Mouse (Mus musculus): ENCODE measurements around the gene Atf6. TPM values are rescaled to one million over a fixed set of nuclear protein-coding genes. Genes with fewer than 3 reads are reported as not detected.

The Atf6 gene
- polyA plus RNA-seq, 1 experiment from 2014 or later: 7.5 TPM

GRCm38 (mm10) chr1:170689773-170690172 is 177.8 kb downstream of the Atf6 start:
- 94% methylated on average over 8 of the region's 8 CpGs for WGBS
- H3K36me3 ChIP-seq: no peaks in the 10 kb centered on the region
- peaks cover under 1% of the 10 kb centered on the region; the same call in 1 of the 2 replicates for H3K4me1 ChIP-seq
- no peak for DNase-seq (ENCODE audit: low spot score)
- no peak overlapping the region for H3K4me3 ChIP-seq
- no peak overlapping the region for H3K27ac ChIP-seq (replicated peaks)
- H3K27me3 ChIP-seq (ENCODE audit: low read depth, poor library complexity, severe bottlenecking): no peaks in the 10 kb centered on the region
- no peaks in the 10 kb centered on the region for H3K9me3 ChIP-seq (replicated peaks)

GRCm38 (mm10) chr1:170683863-170684262 is 183.7 kb downstream of the Atf6 start:
- Histone ChIP-seq H3K4me1 (0 out of 2 replicates have a peak, but pooled peaks cover 1% of the 10 kb centered on the region), H3K27me3 (ENCODE audit: low read depth, poor library complexity, severe bottlenecking) (no peaks in the 10 kb centered on the region), H3K36me3 (peaks cover 13% of the 10 kb centered on the region), H3K4me3 (no peak overlapping the region), H3K9me3 (replicated peaks) (no peaks in the 10 kb centered on the region), H3K27ac (replicated peaks) (no peak overlapping the region)
- DNase-seq (ENCODE audit: low spot score): no peak
- WGBS: 84% methylated on average over 6 of the region's 6 CpGs

DNA sequence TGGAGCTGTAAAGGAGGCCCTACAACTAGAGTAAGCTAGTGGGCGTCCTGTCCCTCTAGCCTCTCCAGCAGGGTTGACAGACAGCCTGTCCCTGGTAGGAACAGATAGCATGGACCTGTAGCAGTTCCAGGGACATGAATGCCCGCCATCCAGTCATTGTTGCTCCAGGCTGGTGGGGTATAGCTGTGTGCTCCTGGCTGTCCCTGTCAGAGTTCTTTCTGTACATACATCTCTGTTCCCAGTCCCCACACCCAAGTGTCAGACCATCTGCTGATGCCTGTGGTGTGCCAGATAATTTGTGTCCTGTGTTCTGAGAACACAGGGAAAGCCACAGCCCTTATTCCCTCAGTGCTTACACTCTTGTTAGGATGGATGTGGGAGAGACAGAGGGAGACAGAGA is 187.9 kb downstream of the Atf6 start:
- Histone ChIP-seq H3K9me3 (replicated peaks) (no peaks in the 10 kb centered on the region), H3K27ac (replicated peaks) (no peak overlapping the region), H3K36me3 (peaks cover 17% of the 10 kb centered on the region), H3K4me3 (no peak overlapping the region), H3K4me1 (0 out of 2 replicates have a peak, but pooled peaks cover 3% of the 10 kb centered on the region), H3K27me3 (ENCODE audit: low read depth, poor library complexity, severe bottlenecking) (no peaks in the 10 kb centered on the region)
- no peak for DNase-seq (ENCODE audit: low spot score)
- 84% methylated on average over 2 of the region's 2 CpGs for WGBS

DNA sequence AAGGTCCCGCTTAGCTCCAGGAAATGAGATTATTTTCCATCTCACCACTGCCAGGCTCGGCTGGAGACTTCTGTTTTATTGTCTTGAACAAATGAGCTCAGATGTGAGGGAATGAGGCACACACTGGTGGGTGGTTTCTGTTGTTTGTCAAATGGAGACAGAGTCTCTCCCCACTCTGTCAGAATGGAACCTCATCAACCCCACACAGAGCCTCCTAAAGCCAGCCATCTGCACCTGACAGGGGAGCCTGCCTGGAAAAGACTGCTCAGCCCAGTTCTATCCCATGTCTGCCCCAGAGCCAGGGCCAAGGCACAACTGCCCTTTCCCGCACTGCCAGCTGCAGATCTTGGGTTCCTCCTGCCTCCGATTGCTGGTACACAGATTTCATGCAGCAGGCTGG is 188.7 kb downstream of the Atf6 start:
- 78% methylated on average over 4 of the region's 4 CpGs for WGBS
- Histone ChIP-seq H3K36me3 (peaks cover 17% of the 10 kb centered on the region), H3K27ac (replicated peaks) (no peak overlapping the region), H3K9me3 (replicated peaks) (no peaks in the 10 kb centered on the region), H3K4me1 (0 out of 2 replicates have a peak, but pooled peaks cover 3% of the 10 kb centered on the region), H3K27me3 (ENCODE audit: low read depth, poor library complexity, severe bottlenecking) (no peaks in the 10 kb centered on the region), H3K4me3 (no peak overlapping the region)
- DNase-seq (ENCODE audit: low spot score): no peak

GRCm38 (mm10) chr1:170677681-170678080 is 189.9 kb downstream of the Atf6 start:
- Histone ChIP-seq H3K27me3 (ENCODE audit: low read depth, poor library complexity, severe bottlenecking) (no peaks in the 10 kb centered on the region), H3K4me1 (0 out of 2 replicates have a peak, but pooled peaks cover 3% of the 10 kb centered on the region), H3K27ac (replicated peaks) (no peak overlapping the region), H3K9me3 (replicated peaks) (no peaks in the 10 kb centered on the region), H3K36me3 (peaks cover 17% of the 10 kb centered on the region), H3K4me3 (no peak overlapping the region)
- 93% methylated on average over 4 of the region's 4 CpGs for WGBS
- DNase-seq (ENCODE audit: low spot score): no peak

DNA sequence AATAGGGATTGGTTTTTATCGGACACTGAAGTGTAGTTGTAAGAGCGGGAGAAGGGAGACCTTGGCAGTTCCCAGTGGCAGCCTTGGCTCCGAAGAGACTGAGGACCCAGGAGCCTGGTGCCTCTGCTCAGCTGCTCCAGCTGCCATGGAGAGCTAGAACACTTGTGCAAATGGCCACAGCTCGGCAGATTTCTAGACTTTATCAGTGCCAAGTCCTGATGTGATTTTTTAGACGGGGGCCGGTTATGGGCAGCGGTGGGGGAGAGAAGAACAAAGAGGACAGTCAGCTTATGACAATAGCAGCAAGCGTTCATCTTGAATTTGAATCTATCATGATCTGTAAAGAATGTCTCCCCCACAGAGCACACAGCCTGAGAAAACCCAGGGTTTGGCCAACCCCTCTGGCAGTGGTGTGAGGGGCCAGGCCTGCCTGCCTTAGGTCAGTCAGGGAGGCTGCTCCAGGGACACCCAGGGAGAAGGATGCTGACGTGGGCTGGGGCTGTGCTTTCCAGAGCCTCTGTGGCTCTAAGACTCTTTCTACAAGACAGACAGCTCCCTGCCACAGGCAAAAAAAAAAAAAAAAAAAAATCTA is 193.3 kb downstream of the Atf6 start:
- DNase-seq (ENCODE audit: low spot score): no peak
- no peak overlapping the region for H3K4me3 ChIP-seq
- no peaks in the 10 kb centered on the region for H3K9me3 ChIP-seq (replicated peaks)
- peaks cover 22% of the 10 kb centered on the region for H3K36me3 ChIP-seq
- WGBS: 82% methylated on average over 9 of the region's 9 CpGs
- no peaks in the 10 kb centered on the region for H3K27me3 ChIP-seq (ENCODE audit: low read depth, poor library complexity, severe bottlenecking)
- H3K27ac ChIP-seq (replicated peaks): 0 out of 2 replicates have a peak overlapping the region, but pooled peaks have one; percentile 2
- H3K4me1 ChIP-seq: 0 out of 2 replicates have a peak, but pooled peaks cover 3% of the 10 kb centered on the region

DNA sequence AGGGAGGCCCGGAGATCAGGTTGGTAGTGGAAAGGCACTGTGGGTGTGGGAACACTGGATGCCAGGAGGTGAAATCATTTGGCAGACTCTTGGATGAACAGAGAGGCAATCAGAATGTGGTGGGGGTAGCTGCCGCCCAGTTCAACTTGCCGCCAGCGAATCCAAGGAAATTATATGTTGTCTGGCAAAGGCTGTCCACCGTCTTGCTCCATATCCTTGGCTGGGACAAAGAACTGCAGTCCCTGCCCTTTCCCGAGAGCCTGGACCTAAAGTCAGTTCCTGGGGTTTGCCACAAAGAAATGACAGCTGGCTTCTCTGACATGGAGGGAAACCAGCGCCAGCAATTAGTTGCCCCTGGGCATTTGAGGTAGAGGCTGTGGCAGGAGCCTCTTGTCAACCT is 202.4 kb downstream of the Atf6 start:
- no peak overlapping the region for H3K27ac ChIP-seq (replicated peaks)

GRCm38 (mm10) chr1:170664620-170665185 is 202.9 kb downstream of the Atf6 start:
- no peaks in the 10 kb centered on the region for H3K4me1 ChIP-seq
- H3K4me3 ChIP-seq: no peak overlapping the region
- no peak for DNase-seq (ENCODE audit: low spot score)
- H3K9me3 ChIP-seq (replicated peaks): no peaks in the 10 kb centered on the region
- WGBS: 90% methylated on average over 11 of the region's 11 CpGs
- no peaks in the 10 kb centered on the region for H3K27me3 ChIP-seq (ENCODE audit: low read depth, poor library complexity, severe bottlenecking)
- peaks cover 25% of the 10 kb centered on the region for H3K36me3 ChIP-seq
- no peak overlapping the region for H3K27ac ChIP-seq (replicated peaks)

More for the DNA sequence above, 202.4 kb downstream of the Atf6 start:
- WGBS: 88% methylated on average over 7 of the region's 7 CpGs
- Histone ChIP-seq H3K9me3 (replicated peaks) (no peaks in the 10 kb centered on the region), H3K27me3 (ENCODE audit: low read depth, poor library complexity, severe bottlenecking) (no peaks in the 10 kb centered on the region), H3K4me3 (no peak overlapping the region), H3K36me3 (peaks cover 30% of the 10 kb centered on the region), H3K4me1 (no peaks in the 10 kb centered on the region)
- no peak for DNase-seq (ENCODE audit: low spot score)

DNA sequence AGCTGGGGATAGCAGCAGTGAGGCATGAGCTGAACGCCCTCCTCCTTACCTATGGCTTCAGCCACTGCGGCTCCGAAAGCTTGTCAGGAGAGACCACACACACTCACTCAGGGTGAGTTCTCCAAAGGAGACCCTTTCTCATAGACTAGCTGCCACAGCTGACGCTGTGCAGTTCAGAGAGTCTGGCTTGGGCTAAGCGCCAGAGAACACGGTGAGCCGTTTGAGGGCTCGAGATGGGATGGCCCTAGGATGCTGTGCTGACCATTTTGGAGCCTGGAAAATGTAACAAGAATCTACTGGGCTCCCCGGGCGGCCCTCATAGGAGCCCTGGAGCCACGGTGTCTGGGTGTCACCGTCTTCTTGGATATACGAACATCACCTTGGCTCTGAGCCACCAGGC is 208.3 kb downstream of the Atf6 start:
- 92% methylated on average over 13 of the region's 13 CpGs for WGBS
- no peak for DNase-seq (ENCODE audit: low spot score)
- no peaks in the 10 kb centered on the region for H3K27me3 ChIP-seq (ENCODE audit: low read depth, poor library complexity, severe bottlenecking)
- H3K4me3 ChIP-seq: no peak overlapping the region
- H3K36me3 ChIP-seq: peaks cover 12% of the 10 kb centered on the region
- peaks cover 32% of the 10 kb centered on the region for H3K4me1 ChIP-seq
- H3K27ac ChIP-seq (replicated peaks): no peak overlapping the region
- H3K9me3 ChIP-seq (replicated peaks): no peaks in the 10 kb centered on the region

DNA sequence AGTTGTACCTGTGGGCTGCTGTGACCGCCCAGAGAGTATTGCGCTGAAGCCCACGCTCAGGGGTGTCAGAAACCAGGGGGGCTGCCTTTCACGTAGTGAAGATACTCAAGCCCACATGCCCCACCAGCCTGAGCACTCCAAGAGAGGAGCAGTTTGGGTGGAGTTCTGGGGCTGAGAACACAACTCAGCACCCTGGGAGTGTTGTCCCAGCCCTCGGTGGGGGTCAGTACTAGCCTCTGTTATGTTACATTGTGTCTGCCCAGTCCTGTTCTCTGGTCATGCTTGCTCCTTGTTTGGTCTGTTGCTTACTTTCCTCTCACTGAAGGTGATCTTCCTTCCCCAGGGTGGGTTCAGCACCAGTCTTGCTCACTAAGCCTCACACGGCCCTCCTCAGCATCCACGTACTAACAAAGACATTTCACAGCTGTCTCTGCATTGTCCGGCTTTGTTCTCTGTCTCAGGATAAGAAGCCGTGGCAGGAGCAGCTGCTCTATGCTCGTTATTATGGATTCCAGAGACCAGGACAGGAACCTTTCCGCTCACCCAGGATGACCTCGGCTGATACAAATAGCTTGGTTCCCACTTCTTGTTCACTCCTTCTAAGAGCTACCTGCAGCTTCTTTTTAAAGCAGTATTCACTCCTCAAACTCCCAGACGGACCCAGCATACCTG is 209.8 kb downstream of the Atf6 start:
- Histone ChIP-seq H3K4me3 (no peak overlapping the region), H3K9me3 (replicated peaks) (no peaks in the 10 kb centered on the region), H3K27me3 (ENCODE audit: low read depth, poor library complexity, severe bottlenecking) (no peaks in the 10 kb centered on the region), H3K27ac (replicated peaks) (peak overlapping the region; percentile 81), H3K4me1 (peaks cover 32% of the 10 kb centered on the region), H3K36me3 (peaks cover 5% of the 10 kb centered on the region)
- WGBS: 54% methylated on average over 13 of the region's 13 CpGs
- DNase-seq (ENCODE audit: low spot score): peak; percentile 49

- WGBS: 63% methylated on average over 2 of the region's 2 CpGs
- Histone ChIP-seq H3K36me3 (no peaks in the 10 kb centered on the region), H3K4me3 (no peak overlapping the region), H3K27ac (replicated peaks) (peak overlapping the region; percentile 81), H3K9me3 (replicated peaks) (no peaks in the 10 kb centered on the region), H3K4me1 (peaks cover 33% of the 10 kb centered on the region), H3K27me3 (ENCODE audit: low read depth, poor library complexity, severe bottlenecking) (no peaks in the 10 kb centered on the region)
- no peak for DNase-seq (ENCODE audit: low spot score)
Observed at GRCm38 (mm10) chr1:170657228-170657521, 210.4 kb downstream of the Atf6 start.

DNA sequence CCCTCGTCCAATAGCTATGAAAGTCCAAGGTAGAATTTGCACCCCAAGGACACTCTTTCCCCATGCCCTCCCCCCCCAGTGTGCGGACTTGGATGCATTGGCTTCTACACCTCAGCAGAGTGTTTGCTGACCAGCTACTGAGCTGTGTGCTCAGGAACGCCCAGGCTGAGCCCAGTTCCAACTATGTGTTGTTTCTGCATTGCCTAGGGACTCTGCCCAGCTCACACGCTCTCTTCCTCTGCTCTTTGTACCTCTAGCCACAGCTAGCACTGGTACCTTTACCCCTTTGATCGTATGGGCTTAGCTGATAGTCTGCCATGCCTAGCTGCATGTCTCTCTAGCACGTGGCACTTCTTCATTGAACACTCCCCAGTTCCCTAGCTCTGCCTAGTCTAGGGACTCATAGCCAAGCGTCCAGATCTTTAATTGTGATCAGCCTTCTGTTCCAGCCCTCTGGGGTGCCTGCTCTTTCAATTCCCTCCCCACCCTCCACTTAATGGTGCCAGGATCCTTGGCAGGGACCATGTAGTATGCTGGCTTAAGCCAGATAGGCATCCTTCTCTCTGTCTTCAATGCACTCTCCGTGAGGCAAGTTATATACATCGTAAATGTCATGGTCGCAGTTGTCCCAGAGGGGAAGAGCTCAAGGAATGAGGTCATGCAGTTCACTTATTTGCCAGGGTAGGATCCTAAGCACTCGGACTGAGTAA is 210.9 kb downstream of the Atf6 start:
- peaks cover 37% of the 10 kb centered on the region for H3K4me1 ChIP-seq
- H3K27ac ChIP-seq (replicated peaks): peak overlapping the region; percentile 81
- no peak for DNase-seq (ENCODE audit: low spot score)
- no peaks in the 10 kb centered on the region for H3K27me3 ChIP-seq (ENCODE audit: low read depth, poor library complexity, severe bottlenecking)
- H3K9me3 ChIP-seq (replicated peaks): no peaks in the 10 kb centered on the region
- H3K36me3 ChIP-seq: no peaks in the 10 kb centered on the region
- H3K4me3 ChIP-seq: no peak overlapping the region
- 86% methylated on average over 11 of the region's 11 CpGs for WGBS
